Mouse (Mus musculus): ENCODE data around the gene Nrxn3. TPM values are rescaled to one million over a fixed set of nuclear protein-coding genes. Genes with fewer than 3 reads are reported as not detected.

Nrxn3 gene
- polyA plus RNA-seq, 1 experiment from 2014 or later = 1.3 TPM

DNA sequence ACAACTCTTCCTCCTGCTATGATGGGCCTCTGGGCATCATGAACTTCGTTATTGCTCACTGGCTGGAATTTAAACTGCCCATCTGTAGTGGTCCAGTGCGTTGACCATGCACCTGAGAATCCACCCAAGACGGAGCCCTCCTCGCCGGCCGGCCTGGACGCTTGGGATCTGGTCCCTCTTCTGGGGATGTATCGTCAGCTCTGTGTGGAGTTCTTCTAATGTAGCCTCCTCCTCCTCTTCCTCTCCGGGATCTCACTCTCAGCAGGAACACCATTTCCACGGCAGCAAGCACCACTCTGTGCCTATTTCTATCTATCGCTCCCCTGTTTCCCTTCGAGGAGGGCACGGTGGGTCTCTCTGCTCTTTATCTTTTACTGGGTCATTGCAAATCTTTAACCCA, 1090.6 kb downstream of the Nrxn3 start:
- peak overlapping the region; percentile 95 for H3K4me2 ChIP-seq (ENCODE audit: low read depth, low read length)
- 10% methylated on average over 13 of the region's 13 CpGs for WGBS
- H3K27me3 ChIP-seq (ENCODE audit: control insufficient read depth, insufficient read depth, low read length) = peaks cover 8% of the 10 kb centered on the region
- peaks cover 9% of the 10 kb centered on the region for H3K4me1 ChIP-seq (ENCODE audit: control insufficient read depth, insufficient read depth, low read length)
- no peak overlapping the region for H3K9ac ChIP-seq (ENCODE audit: low read length)
- H3K4me3 ChIP-seq (ENCODE audit: low read length) = peak overlapping the region; percentile 52; the same call in 1 of the 2 replicates
- H3K27ac ChIP-seq (ENCODE audit: low read length) = no peak overlapping the region
- no peaks in the 10 kb centered on the region for H3K36me3 ChIP-seq (ENCODE audit: control insufficient read depth, insufficient read depth)
- no peak for ATAC-seq (replicated peaks; ENCODE audit: extremely low read depth, insufficient read depth, low FRiP score)
- no peaks in the 10 kb centered on the region for H3K9me3 ChIP-seq (replicated peaks; ENCODE audit: control insufficient read depth, low read length)

DNA sequence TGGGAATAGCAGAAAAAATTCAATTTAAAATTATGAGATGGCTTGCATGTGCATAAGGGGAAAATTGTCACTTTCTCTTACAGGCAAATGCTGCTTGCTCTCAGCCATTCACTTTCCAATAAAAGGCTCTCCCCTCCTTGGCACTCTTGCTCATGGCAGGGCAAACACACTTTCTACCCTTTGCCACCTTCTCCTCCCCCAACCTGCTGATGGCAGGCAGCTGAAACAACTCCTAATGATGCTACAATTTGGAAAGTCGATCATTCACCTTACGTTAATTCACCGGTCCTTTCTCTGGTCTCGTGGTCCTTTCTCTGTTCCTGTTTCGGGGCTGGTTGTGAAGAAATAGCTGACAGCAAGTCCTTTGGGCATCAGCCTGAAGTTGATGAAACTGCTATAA, 1091.0 kb downstream of the Nrxn3 start:
- no peaks in the 10 kb centered on the region for H3K36me3 ChIP-seq (ENCODE audit: control insufficient read depth, insufficient read depth)
- WGBS = 79% methylated on average over 5 of the region's 5 CpGs
- H3K4me3 ChIP-seq (ENCODE audit: low read length) = no peak overlapping the region
- H3K4me2 ChIP-seq (ENCODE audit: low read depth, low read length) = no peak overlapping the region
- H3K9me3 ChIP-seq (replicated peaks; ENCODE audit: control insufficient read depth, low read length) = no peaks in the 10 kb centered on the region
- H3K27me3 ChIP-seq (ENCODE audit: control insufficient read depth, insufficient read depth, low read length) = peaks cover 8% of the 10 kb centered on the region
- no peak overlapping the region for H3K27ac ChIP-seq (ENCODE audit: low read length)
- H3K9ac ChIP-seq (ENCODE audit: low read length) = no peak overlapping the region
- no peak for ATAC-seq (replicated peaks; ENCODE audit: extremely low read depth, insufficient read depth, low FRiP score)
- H3K4me1 ChIP-seq (ENCODE audit: control insufficient read depth, insufficient read depth, low read length) = peaks cover 9% of the 10 kb centered on the region

DNA sequence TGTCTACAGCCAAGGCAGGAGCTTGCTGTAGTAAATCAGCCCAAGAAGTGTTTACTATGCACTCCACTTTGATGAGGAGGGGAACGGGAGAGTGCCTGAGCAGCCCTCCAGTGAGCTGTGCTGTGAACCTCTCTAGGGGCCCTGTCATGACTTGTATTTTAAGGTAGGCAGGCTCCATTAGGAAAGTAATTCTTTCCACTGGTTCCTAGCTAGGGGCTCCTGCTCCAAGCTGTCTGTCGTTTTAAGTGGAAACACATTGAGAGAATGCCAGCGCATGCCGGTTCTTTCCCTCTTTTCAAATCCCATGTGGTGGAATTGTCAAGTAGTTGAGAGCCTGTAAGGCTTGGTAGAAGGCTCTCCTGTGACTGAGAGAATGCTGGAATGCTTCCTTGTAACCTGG, 1091.9 kb downstream of the Nrxn3 start:
- H3K4me2 ChIP-seq (ENCODE audit: low read depth, low read length) = no peak overlapping the region
- H3K36me3 ChIP-seq (ENCODE audit: control insufficient read depth, insufficient read depth) = no peaks in the 10 kb centered on the region
- 48% methylated on average over 4 of the region's 4 CpGs for WGBS
- peaks cover 8% of the 10 kb centered on the region for H3K27me3 ChIP-seq (ENCODE audit: control insufficient read depth, insufficient read depth, low read length)
- peaks cover 9% of the 10 kb centered on the region for H3K4me1 ChIP-seq (ENCODE audit: control insufficient read depth, insufficient read depth, low read length)
- H3K9me3 ChIP-seq (replicated peaks; ENCODE audit: control insufficient read depth, low read length) = no peaks in the 10 kb centered on the region
- no peak for ATAC-seq (replicated peaks; ENCODE audit: extremely low read depth, insufficient read depth, low FRiP score)
- no peak overlapping the region for H3K9ac ChIP-seq (ENCODE audit: low read length)
- H3K4me3 ChIP-seq (ENCODE audit: low read length) = no peak overlapping the region
- H3K27ac ChIP-seq (ENCODE audit: low read length) = no peak overlapping the region

DNA sequence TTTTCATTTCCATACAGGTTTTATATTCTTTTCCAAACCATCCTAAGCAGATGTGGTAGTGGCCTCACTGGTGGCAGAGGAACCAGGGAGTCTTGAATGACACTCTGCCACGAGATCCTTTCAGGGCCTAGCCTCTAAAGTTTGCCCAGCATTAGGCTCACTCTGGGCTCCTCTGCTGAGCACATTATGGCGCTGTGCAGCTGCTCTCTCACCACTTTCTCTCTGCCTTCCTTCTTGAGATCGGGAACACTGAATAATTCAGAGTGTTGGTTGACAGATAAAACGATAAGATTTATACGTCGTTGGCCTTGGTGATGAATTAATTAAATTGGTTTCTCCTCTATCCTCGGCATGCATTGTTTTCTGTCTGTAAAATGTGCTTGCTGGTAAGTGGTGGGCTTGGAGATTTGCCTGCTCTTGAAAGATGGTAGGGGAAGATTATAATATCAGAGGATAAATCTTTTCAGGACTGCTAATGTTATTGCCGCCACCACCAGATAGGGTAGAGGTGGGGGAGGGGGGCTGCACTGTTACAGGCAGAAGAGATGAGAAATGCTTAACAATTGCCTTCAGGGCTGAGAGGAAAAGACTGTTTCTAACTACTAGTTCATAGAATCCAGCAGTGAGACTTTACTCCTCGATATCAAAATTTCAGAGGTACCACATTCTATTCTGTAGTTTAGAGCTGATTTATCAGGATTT, 1094.5 kb downstream of the Nrxn3 start:
- Histone ChIP-seq H3K4me2 (ENCODE audit: low read depth, low read length) (no peak overlapping the region), H3K27me3 (ENCODE audit: control insufficient read depth, insufficient read depth, low read length) (peaks cover 8% of the 10 kb centered on the region), H3K4me3 (ENCODE audit: low read length) (no peak overlapping the region), H3K36me3 (ENCODE audit: control insufficient read depth, insufficient read depth) (no peaks in the 10 kb centered on the region), H3K4me1 (ENCODE audit: control insufficient read depth, insufficient read depth, low read length) (0 out of 2 replicates have a peak, but pooled peaks cover 3% of the 10 kb centered on the region), H3K9me3 (replicated peaks; ENCODE audit: control insufficient read depth, low read length) (no peaks in the 10 kb centered on the region), H3K9ac (ENCODE audit: low read length) (no peak overlapping the region), H3K27ac (ENCODE audit: low read length) (no peak overlapping the region)
- 66% methylated on average over 9 of the region's 9 CpGs for WGBS
- no peak for ATAC-seq (replicated peaks; ENCODE audit: extremely low read depth, insufficient read depth, low FRiP score)

DNA sequence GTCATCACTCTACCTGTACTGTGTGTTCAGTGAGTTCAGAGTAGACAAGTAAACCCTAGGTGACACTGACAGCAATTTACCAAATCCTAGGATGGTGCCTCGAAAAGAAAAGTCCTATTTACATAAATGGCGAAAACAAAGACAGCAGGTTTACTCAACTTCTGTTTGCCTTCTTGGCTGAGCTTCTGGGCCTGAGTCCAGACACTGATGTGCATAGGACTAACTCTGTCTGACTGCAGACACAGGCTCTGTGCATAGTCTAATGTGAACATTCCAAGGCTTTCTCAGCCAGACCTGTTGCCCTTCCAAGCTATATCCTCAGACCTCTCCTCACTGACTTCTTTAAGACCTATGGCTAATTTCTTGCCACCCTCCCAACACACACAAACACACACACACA, 1095.5 kb downstream of the Nrxn3 start:
- no peak for ATAC-seq (replicated peaks; ENCODE audit: extremely low read depth, insufficient read depth, low FRiP score)
- Histone ChIP-seq H3K27me3 (ENCODE audit: control insufficient read depth, insufficient read depth, low read length) (peaks cover 6% of the 10 kb centered on the region; the same call in 1 of the 2 replicates), H3K9me3 (replicated peaks; ENCODE audit: control insufficient read depth, low read length) (no peaks in the 10 kb centered on the region), H3K4me2 (ENCODE audit: low read depth, low read length) (no peak overlapping the region), H3K4me3 (ENCODE audit: low read length) (no peak overlapping the region), H3K9ac (ENCODE audit: low read length) (no peak overlapping the region), H3K4me1 (ENCODE audit: control insufficient read depth, insufficient read depth, low read length) (0 out of 2 replicates have a peak, but pooled peaks cover 1% of the 10 kb centered on the region), H3K27ac (ENCODE audit: low read length) (no peak overlapping the region), H3K36me3 (ENCODE audit: control insufficient read depth, insufficient read depth) (no peaks in the 10 kb centered on the region)
- WGBS = 84% methylated on average over 2 of the region's 2 CpGs

DNA sequence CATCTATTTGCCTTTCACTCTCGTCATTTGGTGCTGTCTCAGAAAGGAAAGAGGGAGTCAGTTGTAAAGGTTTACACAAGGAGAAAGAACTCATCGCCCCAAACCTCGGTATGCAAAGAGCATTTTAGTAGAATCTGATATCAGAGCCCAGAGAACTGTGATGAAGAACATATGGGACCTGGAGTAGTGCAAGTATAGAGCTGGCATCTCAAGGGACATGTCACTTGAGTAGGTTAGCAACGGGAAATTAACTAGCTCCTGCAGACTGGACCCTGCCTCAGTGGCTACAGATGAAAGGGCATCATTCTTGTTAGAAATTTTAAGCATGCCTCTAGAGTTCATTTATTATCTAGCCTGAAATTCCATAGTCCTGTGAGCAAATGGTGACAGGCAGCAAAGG, 1099.5 kb downstream of the Nrxn3 start:
- 49% methylated on average over 4 of the region's 4 CpGs for WGBS

DNA sequence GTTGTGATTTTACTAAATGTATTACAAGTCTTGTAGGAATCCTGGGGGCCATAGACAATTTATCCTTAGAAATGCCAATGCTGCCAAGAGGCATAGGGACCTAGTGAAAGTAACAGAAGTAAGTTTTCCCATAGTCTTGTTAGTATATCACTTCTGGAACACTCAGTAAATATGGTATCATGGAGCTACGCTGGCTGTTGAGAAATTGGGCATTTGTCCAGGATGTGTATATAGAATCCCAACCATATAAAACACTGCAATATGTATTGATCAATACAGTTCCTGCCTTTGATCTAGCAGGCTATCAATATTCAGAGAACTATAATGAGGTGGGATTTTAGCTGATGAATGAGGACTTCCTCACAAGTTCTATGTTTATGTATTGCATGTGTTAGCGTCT, 1107.3 kb downstream of the Nrxn3 start:
- no peak overlapping the region for H3K4me2 ChIP-seq (ENCODE audit: low read depth, low read length)
- WGBS = 80% methylated on average over 2 of the region's 2 CpGs
- no peaks in the 10 kb centered on the region for H3K4me1 ChIP-seq (ENCODE audit: control insufficient read depth, insufficient read depth, low read length)
- no peak for ATAC-seq (replicated peaks; ENCODE audit: extremely low read depth, insufficient read depth, low FRiP score)
- no peak overlapping the region for H3K27ac ChIP-seq (ENCODE audit: low read length)
- no peak overlapping the region for H3K9ac ChIP-seq (ENCODE audit: low read length)
- H3K4me3 ChIP-seq (ENCODE audit: low read length) = no peak overlapping the region
- H3K36me3 ChIP-seq (ENCODE audit: control insufficient read depth, insufficient read depth) = no peaks in the 10 kb centered on the region
- no peaks in the 10 kb centered on the region for H3K9me3 ChIP-seq (replicated peaks; ENCODE audit: control insufficient read depth, low read length)
- H3K27me3 ChIP-seq (ENCODE audit: control insufficient read depth, insufficient read depth, low read length) = no peaks in the 10 kb centered on the region

More for the DNA sequence above, 1099.5 kb downstream of the Nrxn3 start:
- no peak for ATAC-seq (replicated peaks; ENCODE audit: extremely low read depth, insufficient read depth, low FRiP score)
- H3K36me3 ChIP-seq (ENCODE audit: control insufficient read depth, insufficient read depth) = no peaks in the 10 kb centered on the region
- no peak overlapping the region for H3K27ac ChIP-seq (ENCODE audit: low read length)
- H3K27me3 ChIP-seq (ENCODE audit: control insufficient read depth, insufficient read depth, low read length) = no peaks in the 10 kb centered on the region; the same call in 1 of the 2 replicates
- H3K4me1 ChIP-seq (ENCODE audit: control insufficient read depth, insufficient read depth, low read length) = no peaks in the 10 kb centered on the region
- no peak overlapping the region for H3K4me3 ChIP-seq (ENCODE audit: low read length)
- no peak overlapping the region for H3K4me2 ChIP-seq (ENCODE audit: low read depth, low read length)
- H3K9ac ChIP-seq (ENCODE audit: low read length) = no peak overlapping the region
- H3K9me3 ChIP-seq (replicated peaks; ENCODE audit: control insufficient read depth, low read length) = no peaks in the 10 kb centered on the region

DNA sequence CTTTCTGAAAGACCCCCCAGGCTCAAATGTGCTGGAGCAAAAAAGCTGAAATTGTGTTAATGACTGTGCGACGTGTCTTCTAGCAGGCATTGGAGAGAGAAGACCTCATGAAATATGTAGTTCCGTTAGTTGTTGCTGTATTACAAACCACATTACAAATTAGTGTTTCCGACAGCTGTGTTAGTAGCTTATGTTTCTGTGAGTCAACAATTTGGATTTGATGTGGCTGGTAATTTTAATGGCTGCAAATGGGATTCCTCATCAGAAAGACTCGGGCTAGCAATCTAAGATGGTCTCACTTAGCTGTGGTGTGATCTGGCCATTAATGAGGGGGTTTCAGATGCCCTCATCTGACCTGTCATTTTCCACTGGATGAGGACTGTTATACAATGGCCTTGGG, 1107.7 kb downstream of the Nrxn3 start:
- H3K4me1 ChIP-seq (ENCODE audit: control insufficient read depth, insufficient read depth, low read length) = no peaks in the 10 kb centered on the region
- H3K36me3 ChIP-seq (ENCODE audit: control insufficient read depth, insufficient read depth) = no peaks in the 10 kb centered on the region
- no peak overlapping the region for H3K4me2 ChIP-seq (ENCODE audit: low read depth, low read length)
- H3K27me3 ChIP-seq (ENCODE audit: control insufficient read depth, insufficient read depth, low read length) = no peaks in the 10 kb centered on the region
- H3K9ac ChIP-seq (ENCODE audit: low read length) = no peak overlapping the region
- no peak overlapping the region for H3K27ac ChIP-seq (ENCODE audit: low read length)
- no peak for ATAC-seq (replicated peaks; ENCODE audit: extremely low read depth, insufficient read depth, low FRiP score)
- H3K9me3 ChIP-seq (replicated peaks; ENCODE audit: control insufficient read depth, low read length) = no peaks in the 10 kb centered on the region
- H3K4me3 ChIP-seq (ENCODE audit: low read length) = no peak overlapping the region
- WGBS = 90% methylated on average over 5 of the region's 5 CpGs

DNA sequence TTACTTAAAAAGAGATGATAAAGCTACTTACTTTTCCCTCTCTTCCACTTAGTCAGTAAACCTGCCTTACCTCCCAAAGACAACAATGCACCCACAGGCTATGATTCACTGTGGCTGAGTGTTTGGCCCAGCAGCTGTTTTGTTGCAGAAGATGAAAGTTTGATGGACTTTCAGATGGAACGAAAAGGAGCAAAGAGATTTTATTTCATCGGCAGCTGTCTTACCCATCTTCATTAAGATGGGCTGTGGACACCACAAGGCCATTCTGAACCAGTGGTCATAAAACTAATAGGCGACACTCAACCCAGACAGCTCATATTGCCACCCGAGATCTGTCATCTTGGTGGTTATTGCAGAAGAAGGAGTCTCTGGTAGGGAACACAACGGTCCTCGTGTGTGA, 1108.6 kb downstream of the Nrxn3 start:
- Histone ChIP-seq H3K9ac (ENCODE audit: low read length) (no peak overlapping the region), H3K27ac (ENCODE audit: low read length) (no peak overlapping the region), H3K27me3 (ENCODE audit: control insufficient read depth, insufficient read depth, low read length) (no peaks in the 10 kb centered on the region), H3K4me1 (ENCODE audit: control insufficient read depth, insufficient read depth, low read length) (no peaks in the 10 kb centered on the region), H3K9me3 (replicated peaks; ENCODE audit: control insufficient read depth, low read length) (no peaks in the 10 kb centered on the region), H3K36me3 (ENCODE audit: control insufficient read depth, insufficient read depth) (no peaks in the 10 kb centered on the region), H3K4me3 (ENCODE audit: low read length) (no peak overlapping the region), H3K4me2 (ENCODE audit: low read depth, low read length) (no peak overlapping the region)
- ATAC-seq (replicated peaks; ENCODE audit: extremely low read depth, insufficient read depth, low FRiP score) = no peak
- WGBS = 87% methylated on average over 6 of the region's 6 CpGs

All from heart, embryonic 16.5 days (tissue).